Mouse (Mus musculus) heart, postnatal 4 days (tissue): Measurements from ENCODE around the gene S100a6. TPM values are rescaled to one million over a fixed set of nuclear protein-coding genes. Genes with fewer than 3 reads are reported as not detected.

Experiments
- DNase-seq: peaks from one replicate; pipeline ENCODE4 v3.0.0; 2021
- total RNA-seq, 2 experiments: library from RNA; stranded (reverse); gene quantifications; 2 replicates each; pipeline ENCODE4 v1.2.3; 2021

S100a6 gene
- total RNA-seq, 2 experiments from 2014 or later, result 72.1 to 75.9 TPM

DNA sequence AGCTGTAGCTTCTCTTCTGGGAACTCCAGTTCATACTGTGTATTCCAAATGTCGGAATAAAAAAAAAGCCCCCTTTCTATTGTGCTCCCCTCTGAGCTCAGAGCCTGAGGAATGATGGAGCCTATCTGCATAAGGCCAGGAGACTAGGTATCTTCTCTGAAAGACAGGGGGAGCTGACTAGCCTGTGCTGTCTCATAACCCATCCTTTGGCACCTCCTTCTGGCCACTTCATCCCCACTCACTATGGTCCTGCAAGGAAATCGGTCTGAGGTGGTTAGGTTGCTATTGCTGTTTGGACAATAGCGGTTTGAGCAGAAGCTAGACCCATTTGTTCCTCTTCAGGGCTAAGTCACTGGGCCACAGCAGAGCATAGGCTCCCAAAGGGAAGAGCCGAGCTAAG, 15.1 kb downstream of the S100a6 start:
- DNase-seq, result peak; percentile 29

DNA sequence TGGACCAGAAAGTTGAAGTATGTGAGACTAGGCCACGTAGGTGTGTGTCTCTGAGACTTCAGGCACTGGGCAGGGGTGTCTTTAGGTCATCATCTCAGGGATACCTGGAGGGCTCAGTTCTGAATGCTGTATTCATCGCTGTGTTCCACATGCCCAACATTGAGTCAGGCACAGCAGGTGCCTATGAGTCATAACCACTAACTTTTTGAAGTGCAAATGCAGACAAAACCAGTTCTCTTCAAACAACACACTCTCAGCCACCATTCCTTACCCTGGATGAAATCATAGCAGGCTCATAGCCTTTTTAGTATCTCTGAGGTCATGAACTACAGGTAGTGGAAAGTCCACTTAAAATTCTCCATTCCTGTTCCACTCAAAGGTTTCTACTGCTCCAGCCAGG, 16.6 kb downstream of the S100a6 start:
- no peak for DNase-seq

DNA sequence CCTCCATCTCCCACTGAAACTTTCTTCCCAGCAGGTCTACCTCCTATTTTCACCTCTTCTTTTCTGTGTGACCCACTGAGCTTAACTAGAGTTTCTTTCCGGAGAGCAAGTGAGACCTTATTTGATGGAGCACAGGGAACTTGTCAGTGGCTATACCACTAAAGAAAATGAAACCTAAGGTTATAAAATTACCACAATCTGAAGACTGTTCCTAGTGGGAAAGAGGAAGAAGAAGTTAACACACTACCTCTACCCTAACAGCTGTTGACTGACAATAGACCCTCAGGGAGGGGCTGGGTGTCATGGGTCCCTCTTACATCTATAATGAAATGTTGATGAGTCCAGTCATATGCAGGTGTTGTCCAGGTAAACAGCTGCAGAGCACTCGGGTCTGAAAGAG, 19.3 kb downstream of the S100a6 start:
- no peak for DNase-seq

DNA sequence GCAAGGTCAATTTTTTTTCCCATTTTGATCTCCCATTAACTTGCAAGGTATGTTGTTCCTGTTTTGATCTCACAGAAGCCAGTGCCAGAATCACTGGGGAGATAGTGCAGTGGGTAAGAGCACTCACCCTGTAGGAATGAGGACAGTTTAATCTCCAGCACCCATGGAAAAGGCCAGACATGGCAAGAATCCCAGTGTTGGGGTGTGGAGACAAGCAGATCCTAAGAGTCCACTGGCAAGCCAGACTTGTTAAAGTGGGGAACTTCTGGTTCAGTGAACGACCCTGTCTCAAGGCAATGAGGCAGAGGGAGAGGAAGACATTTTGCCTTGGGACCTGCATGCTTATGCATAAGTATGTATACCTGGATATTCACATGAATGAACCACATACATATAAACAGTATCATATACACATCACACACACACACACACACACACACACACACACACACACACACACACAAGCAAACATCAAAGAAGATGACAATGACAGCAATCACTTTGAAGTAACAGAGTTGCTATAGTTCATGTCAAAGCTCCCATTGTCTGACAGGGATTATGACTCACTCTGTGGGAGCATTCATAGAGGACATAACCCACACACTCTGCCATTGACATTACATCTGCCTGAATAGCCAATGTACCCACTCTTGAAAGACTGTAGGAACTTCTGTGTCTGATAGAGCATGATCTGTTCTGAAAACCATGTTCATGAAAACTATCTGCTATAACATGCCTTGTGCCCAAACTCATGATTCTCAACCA, 26.0 kb downstream of the S100a6 start:
- no peak for DNase-seq

DNA sequence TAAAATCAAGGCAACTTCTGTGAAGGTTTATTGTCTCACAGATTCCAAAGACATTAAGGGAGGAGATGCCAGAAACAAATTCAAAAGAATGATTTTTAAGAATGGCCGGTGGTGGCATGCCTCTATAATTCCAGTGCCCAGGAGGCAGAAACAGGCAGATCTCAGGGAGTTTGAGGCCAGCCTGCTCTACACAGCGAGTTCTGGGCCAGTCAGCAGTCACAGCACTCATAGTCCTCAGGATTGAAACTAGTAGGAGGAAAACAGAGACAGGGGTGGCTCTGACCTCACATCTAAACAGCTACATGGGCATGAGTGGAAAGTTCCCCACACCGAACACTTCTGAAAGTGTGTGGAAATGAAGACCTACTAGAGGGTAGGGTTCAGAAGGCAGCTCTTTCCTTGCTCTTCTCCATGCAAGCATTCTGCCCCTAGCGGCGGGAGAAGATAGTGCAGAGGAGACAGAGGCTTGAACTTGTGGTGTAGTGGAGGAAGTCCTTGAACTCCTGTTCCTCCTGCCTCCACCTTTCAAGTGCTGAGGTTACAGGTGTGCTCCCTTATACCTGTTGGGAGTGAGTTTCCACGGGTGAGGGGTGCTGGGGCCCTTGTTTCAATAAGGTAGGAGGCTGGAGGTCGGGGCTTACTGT, 27.0 kb downstream of the S100a6 start:
- DNase-seq, result peak; percentile 31

DNA sequence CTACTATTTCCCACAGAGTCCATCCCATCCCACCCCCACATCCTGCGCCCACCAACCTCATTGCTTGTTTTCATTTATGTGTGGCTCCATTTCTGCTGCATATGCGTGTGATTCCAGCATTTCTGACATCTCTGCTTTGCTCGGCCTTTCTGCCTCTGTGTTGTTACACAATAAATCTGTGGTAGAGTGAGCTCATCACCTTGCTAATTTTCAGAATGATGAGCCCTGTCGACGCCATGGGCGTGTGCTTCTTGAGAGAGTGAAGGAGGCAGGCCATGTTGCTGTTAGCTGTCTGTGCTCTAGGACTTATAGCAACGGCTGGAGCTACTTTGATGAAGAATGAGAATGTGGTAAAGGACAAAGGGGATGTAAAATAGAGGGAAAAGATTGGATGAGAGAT, 28.3 kb downstream of the S100a6 start:
- DNase-seq, result no peak

DNA sequence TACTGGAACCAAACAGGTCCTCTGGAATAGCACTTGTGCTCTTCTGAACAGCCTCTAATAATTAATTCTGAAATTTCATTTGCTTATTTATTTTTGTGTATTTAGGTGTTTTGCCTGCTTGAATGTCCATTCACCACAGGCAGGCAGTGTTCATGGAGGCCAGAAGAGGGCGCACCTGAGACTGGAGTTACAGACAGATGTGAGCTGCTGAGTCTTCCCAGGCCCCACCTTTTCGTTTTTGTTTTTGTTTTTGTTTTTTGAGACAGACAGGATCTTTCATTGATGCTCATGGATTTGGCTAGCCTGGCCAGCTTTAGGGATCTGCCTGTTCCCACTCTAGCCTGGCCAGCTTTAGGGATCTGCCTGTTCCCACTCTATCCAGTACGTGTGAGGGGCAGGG, 31.5 kb downstream of the S100a6 start:
- DNase-seq, result peak; percentile 67

DNA sequence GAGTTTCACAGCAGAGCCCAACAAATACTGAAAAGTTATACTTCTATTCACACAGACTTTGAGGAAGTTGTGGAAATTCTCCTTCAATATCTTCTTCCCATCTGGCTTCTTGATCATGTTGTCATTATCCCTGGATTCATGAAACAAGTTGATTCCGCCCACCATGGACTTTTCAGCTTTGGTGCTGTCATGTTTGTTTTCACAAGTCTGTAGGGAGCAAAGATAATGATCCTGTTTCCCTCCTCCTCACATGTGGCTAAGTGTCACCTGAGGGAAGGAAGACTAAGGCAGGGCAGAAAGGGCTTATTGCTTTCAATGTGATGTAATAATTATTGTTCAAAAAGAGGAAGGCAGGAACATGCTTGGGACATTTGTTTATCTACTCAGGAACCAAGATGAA, 34.6 kb downstream of the S100a6 start:
- no peak for DNase-seq

DNA sequence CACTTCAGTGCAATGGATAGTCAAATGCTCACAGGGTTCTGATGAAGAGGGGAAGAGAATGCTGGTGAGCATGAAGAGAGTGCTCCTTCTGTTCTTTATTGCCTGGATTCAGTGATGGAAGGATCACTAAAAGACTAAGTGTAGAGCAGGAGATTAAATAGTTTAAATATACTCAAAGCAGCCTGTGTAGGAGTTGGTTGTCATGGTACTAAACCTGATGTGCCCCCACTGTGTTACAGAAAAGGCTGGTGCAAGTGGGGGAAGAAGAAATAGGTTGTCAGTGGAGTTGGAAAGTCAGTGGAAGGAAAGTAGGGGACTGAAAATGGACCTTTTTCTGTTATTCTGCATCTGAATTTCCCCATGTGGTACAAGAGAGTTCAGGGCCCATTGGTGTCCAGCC, 36.3 kb downstream of the S100a6 start:
- no peak for DNase-seq

DNA sequence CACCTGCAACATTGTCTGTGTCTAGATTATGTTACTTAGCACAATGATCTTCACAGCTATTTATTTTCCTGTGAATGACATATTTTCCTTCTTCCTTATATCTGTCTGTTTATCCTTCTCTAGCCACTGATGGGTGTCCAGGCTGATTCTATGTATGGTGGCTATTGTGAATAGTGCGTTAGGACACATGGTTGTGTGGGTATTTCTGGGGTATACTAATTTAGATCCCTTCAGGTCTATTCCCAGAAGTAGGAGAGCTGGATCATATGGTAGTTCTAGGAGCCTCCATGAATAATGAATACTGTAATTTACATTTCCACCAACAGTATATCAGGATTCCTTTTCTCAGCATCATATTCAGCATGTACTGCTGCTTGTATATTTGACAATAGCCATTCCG, 37.1 kb downstream of the S100a6 start:
- DNase-seq, result no peak

DNA sequence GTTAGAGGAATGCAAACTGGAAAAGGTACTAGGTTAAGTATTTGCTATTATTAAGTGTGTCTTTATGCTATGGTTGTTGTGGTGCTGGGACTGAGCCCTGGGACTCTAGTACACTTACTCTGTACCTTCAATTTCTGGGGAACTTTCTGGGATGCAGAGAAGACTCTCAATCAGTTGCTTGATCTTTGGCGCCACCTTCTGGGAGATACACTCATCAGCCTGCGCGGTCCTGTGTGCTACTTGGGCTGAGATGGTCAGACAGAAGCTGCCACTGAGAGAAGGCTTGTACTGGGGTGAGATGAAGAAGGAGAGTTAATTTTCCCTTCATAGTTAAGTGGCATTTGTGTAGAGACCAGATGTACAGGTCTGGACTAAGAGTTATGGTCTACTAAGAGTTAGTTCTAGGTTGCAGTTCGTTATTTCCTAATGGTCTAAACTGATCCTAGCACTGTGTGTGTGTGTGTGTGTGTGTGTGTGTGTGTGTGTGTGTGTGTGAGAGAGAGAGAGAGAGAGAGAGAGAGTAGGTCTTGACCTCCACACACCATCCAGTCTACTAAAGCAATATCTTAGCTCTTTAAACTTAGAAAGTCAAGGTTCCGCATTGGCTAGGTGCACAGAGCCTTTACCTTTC, 40.3 kb downstream of the S100a6 start:
- DNase-seq, result peak; percentile 80

DNA sequence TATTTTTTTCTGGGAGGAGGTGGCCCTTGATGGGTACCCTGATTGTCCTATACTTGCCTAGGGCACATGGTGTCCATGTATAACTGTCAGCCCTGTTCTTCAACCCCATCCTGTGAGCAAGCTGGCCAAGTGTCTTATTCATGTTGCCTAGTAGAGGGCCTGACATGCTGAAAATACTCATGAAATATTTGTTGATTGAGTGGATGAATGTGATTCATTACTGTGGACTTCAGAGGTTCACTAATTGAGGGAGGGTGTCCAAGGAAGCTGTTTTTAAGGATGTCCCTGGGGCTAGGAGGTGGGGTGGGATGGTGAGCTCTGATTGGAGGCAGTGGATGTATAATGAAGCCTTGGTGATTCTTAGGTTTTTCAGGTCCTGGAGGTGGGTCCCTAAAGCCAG, 41.0 kb downstream of the S100a6 start, which contains the start of gene S100a7a:
TSS of gene S100a7a (plus strand) at position 301 of the 400 bp plus-strand sequence.
- DNase-seq, result no peak

DNA sequence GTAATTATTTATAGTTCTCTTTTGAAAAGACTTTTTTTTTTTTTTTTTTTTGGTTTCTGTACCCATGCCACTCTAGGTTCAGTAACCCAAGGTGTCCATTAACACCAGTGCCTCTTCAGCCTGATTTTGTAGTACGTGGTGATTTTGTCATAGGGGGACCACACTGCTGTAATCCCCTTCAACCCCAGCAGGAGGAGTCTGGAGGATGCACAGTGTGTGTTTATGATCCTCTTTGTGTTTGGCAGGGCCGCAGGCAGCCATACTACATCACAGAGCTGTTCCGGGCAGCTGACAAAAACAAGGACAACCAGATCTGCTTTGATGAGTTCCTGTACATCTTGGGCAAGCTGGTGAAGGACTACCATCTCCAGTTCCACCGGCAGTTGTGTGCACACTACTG, 44.7 kb downstream of the S100a6 start:
- peak; percentile 9 for DNase-seq

DNA sequence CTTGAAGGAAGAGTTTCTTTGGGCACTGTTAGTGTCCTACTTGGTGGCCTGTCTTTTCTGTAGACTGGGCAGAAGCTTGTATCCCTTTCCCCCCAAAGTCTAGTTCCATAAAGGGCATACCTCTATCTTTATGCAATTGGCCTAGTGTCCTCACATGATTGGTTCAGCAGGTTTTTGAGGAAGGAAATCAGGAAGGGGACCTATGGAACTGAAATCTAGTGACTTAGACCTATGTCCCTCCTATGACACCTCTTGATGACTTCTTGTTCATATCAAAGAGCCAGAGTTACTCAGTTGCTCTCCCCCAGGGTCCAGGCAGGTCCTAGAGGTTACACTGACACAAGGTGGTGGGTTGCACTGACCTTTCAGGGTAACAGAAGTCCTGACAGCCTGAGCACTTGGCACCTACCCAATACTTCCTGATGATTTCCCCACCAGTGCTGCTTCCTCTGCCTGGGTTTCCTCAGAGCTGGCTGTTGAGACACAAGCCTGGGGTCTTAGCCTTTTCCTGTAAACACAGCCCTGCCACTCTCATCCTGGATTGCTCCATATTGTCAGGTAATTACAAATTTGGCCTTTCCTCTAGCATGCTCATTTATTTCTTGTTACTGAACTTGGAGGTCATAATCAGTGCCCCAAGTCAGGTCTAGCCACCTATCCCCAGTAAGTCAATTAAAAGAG, 46.8 kb downstream of the S100a6 start:
- DNase-seq, result no peak

DNA sequence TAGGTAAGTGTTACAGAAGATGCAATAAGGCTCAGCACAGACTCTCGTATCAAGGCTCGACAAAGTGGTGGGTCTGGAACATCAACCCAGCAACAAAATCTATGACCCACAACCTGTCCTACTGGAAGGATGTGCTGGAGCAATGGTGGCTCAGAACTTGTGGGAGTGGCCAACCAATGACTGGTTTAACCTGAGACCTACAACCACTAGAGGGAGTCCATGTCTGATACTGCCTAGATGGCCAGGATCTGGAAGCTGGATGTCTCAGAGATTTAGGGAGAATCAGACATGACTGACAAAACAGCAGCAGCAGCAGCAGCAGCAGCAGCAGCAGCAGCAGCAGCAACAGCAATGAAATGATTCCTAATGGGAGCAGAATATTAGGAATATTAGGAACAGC, 51.5 kb downstream of the S100a6 start:
- DNase-seq, result no peak

DNA sequence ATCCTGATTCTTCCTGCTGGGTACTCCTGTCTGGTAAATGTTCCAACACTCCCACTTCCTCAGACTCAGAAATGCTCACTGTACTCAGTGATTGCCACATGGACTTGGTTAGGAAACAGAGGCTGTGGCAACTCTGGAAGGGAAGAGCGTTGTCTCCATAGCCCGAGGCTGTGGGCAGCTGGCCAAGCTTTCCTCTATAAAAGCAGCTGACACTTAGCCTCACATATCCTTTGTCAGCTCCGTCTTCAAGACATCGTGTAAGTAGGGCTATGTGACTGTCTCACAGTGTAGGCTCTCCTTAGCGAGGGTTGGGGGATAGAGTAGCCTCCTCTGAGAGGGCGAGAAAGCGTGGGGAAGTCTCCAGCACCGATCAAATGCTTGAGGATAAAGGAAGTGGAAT, 56.2 kb downstream of the S100a6 start, which contains the start of gene S100a8:
TSS of gene S100a8 (plus strand) at position 133 of the 400 bp plus-strand sequence.
- peak; percentile 10 for DNase-seq

Other genes starting within 250 kb of the S100a6 start
- 1 to 10 TPM; 3.4 to 3.9 TPM for gene Slc27a3, start 222.9 kb upstream of the S100a6 start, total RNA-seq
- 10 to 100 TPM; 24.1 to 28.6 TPM for gene Ints3, start 179.3 kb upstream of the S100a6 start, total RNA-seq
- 10 to 100 TPM; 30.4 to 33.0 TPM for gene Npr1, start 147.0 kb upstream of the S100a6 start, total RNA-seq
- 10 to 100 TPM; 69.0 to 74.2 TPM for gene Ilf2, start 136.8 kb upstream of the S100a6 start, total RNA-seq
- 10 to 100 TPM; 50.0 to 58.0 TPM for gene Snapin, start 121.8 kb upstream of the S100a6 start, total RNA-seq
- 100 to 1,000 TPM; 140 to 143 TPM for gene Chtop, start 103.4 kb upstream of the S100a6 start, total RNA-seq
- gene S100a1, start 98.5 kb upstream of the S100a6 start, total RNA-seq, result 100 to 1,000 TPM; 282 to 313 TPM
- 10 to 100 TPM; 34.2 to 37.9 TPM for gene S100a13, start 98.4 kb upstream of the S100a6 start, total RNA-seq
- gene S100a14, start 86.0 kb upstream of the S100a6 start, total RNA-seq, result under 1 TPM in 1 of 2 experiments, not detected in 1; 0.74 TPM
- 100 to 1,000 TPM; 101 to 106 TPM for gene S100a16, start 75.6 kb upstream of the S100a6 start, total RNA-seq
- not detected for gene S100a3, start 52.3 kb upstream of the S100a6 start, total RNA-seq
- not detected for gene S100a2, start 22.6 kb upstream of the S100a6 start, total RNA-seq
- not detected for gene Gm42674, start 11.0 kb upstream of the S100a6 start, total RNA-seq
- 1 to 10 TPM; 7.6 to 9.5 TPM for gene S100a4, start 9.1 kb upstream of the S100a6 start, total RNA-seq
- not detected for gene S100a5, start 4.4 kb upstream of the S100a6 start, total RNA-seq
- not detected for gene S100a7a, start 41.1 kb downstream of the S100a6 start, total RNA-seq
- 10 to 100 TPM in 1 of 2 experiments, 1 to 10 TPM in 1; 6.8 to 10.4 TPM for gene S100a8, start 56.1 kb downstream of the S100a6 start, total RNA-seq
- gene S100a9, start 82.8 kb downstream of the S100a6 start, total RNA-seq, result 10 to 100 TPM in 1 of 2 experiments, 1 to 10 TPM in 1; 8.1 to 14.6 TPM
- gene Pglyrp4, start 114.0 kb downstream of the S100a6 start, total RNA-seq, result not detected
- gene Gm5849, start 165.0 kb downstream of the S100a6 start, total RNA-seq, result not detected